Mouse (Mus musculus): ENCODE measurements around the gene Iqsec1.

The Iqsec1 gene

GRCm38 (mm10) chr6:90813526-90813925 is 175.0 kb downstream of the Iqsec1 start:
- DNase-seq (ENCODE audit: low spot score): no peak

GRCm38 (mm10) chr6:90812584-90812983 is 175.9 kb downstream of the Iqsec1 start:
- DNase-seq (ENCODE audit: low spot score): no peak

- DNase-seq (ENCODE audit: low spot score): no peak
These were observed 176.4 kb downstream of the Iqsec1 start for GRCm38 (mm10) chr6:90812072-90812471.

- no peak for DNase-seq (ENCODE audit: low spot score)
These were observed 177.9 kb downstream of the Iqsec1 start for GRCm38 (mm10) chr6:90810576-90810975.

GRCm38 (mm10) chr6:90809960-90810362 is 178.5 kb downstream of the Iqsec1 start:
- DNase-seq (ENCODE audit: low spot score): peak; percentile 93

GRCm38 (mm10) chr6:90809077-90809840 is 179.2 kb downstream of the Iqsec1 start:
- no peak for DNase-seq (ENCODE audit: low spot score)

GRCm38 (mm10) chr6:90808544-90808943 is 179.9 kb downstream of the Iqsec1 start:
- no peak for DNase-seq (ENCODE audit: low spot score)

GRCm38 (mm10) chr6:90808134-90808533 is 180.4 kb downstream of the Iqsec1 start:
- DNase-seq (ENCODE audit: low spot score): no peak

- no peak for DNase-seq (ENCODE audit: low spot score)
These were observed 180.9 kb downstream of the Iqsec1 start for GRCm38 (mm10) chr6:90807581-90807980.

GRCm38 (mm10) chr6:90806743-90807142 is 181.7 kb downstream of the Iqsec1 start:
- no peak for DNase-seq (ENCODE audit: low spot score)

GRCm38 (mm10) chr6:90805101-90805500 is 183.4 kb downstream of the Iqsec1 start:
- DNase-seq (ENCODE audit: low spot score): no peak

- DNase-seq (ENCODE audit: low spot score): no peak
These were observed 183.8 kb downstream of the Iqsec1 start for GRCm38 (mm10) chr6:90804646-90805045.

- DNase-seq (ENCODE audit: low spot score): no peak
These were observed 185.9 kb downstream of the Iqsec1 start for GRCm38 (mm10) chr6:90802604-90803003.

GRCm38 (mm10) chr6:90802058-90802457 is 186.4 kb downstream of the Iqsec1 start:
- no peak for DNase-seq (ENCODE audit: low spot score)

- DNase-seq (ENCODE audit: low spot score): no peak
These were observed 187.7 kb downstream of the Iqsec1 start for GRCm38 (mm10) chr6:90800825-90801224.

GRCm38 (mm10) chr6:90799116-90799515 is 189.4 kb downstream of the Iqsec1 start:
- DNase-seq (ENCODE audit: low spot score): no peak

GRCm38 (mm10) chr6:90798201-90798600 is 190.3 kb downstream of the Iqsec1 start:
- DNase-seq (ENCODE audit: low spot score): no peak

GRCm38 (mm10) chr6:90796902-90797596 is 191.4 kb downstream of the Iqsec1 start:
- no peak for DNase-seq (ENCODE audit: low spot score)

GRCm38 (mm10) chr6:90790901-90791300 is 197.6 kb downstream of the Iqsec1 start:
- DNase-seq (ENCODE audit: low spot score): no peak

GRCm38 (mm10) chr6:90789520-90789919 is 199.0 kb downstream of the Iqsec1 start:
- no peak for DNase-seq (ENCODE audit: low spot score)

- no peak for DNase-seq (ENCODE audit: low spot score)
These were observed 200.9 kb downstream of the Iqsec1 start for GRCm38 (mm10) chr6:90787587-90787986.

GRCm38 (mm10) chr6:90787036-90787435 is 201.4 kb downstream of the Iqsec1 start:
- DNase-seq (ENCODE audit: low spot score): no peak

- DNase-seq (ENCODE audit: low spot score): peak; percentile 42
These were observed 201.9 kb downstream of the Iqsec1 start for GRCm38 (mm10) chr6:90786589-90786988.

All from left cerebral cortex, adult 11 months (tissue).